Mouse (Mus musculus) retina, adult 2 months (tissue): Measurements from ENCODE around the gene Shisa6.

Experiments
- DNase-seq: peaks from one replicate; pipeline ENCODE4 v3.0.0-alpha.2; 2012; ENCODE audit warnings: low read depth, low spot score

Gene Shisa6

DNA sequence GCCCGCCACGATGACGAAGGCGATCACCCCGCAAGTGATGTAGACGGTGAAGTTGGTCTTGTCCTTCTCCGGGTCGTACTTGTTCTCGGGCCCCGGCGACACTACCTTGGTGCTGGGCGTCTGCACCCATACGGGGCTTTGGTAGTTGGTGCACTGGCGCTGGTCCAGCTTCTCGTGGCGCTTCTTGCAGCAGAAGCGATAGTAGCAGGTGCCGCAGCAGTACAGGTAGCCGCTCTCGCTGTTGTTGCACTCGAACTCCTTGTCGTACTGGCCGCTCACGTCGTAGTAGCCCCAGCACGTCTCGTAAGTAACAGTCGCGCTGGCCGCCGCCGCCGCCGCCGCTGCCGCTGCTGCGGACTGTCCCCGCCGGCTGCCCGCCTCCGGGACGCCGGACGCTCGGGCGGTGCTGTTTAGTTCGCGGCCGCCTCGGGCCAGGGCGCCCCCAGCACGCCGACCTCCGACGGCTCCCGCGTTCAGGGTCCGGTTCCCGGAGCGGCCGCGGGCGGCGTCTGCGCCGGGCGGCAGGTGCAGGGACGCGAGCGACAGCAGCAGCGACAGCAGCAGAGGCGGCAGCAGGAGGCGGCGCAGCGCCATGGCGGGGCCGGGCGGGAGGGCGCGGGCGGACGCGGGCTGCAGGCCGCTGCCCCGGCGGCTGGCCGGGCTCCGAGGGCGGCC lies at the start of gene Shisa6:
Shisa6 (minus strand) TSS at position 594 of the 675 bp plus-strand sequence.
- no peak for DNase-seq

GRCm38 (mm10) chr11:66573888-66574287 lies 48.1 kb upstream of the Shisa6 start:
- DNase-seq: no peak

DNA sequence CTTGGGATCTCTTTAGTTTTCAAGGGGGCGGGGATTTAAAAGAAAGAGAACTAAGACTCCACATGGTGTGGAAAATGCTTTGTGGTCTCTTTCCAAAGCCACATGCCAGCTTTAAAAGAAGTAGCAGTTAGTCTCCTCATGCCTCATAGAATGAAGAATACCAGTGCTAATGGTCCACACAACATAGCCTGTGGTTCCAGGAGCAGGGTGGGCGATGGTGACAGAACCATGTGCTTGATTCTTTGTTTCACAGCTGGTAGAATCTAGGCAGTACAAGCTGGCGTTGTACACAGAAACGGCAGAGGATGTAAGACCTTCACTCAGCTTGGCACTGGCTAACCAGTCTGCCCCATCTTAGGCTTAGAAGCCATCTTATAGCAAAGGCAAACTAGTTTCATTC lies 43.3 kb upstream of the Shisa6 start:
- DNase-seq: no peak

DNA sequence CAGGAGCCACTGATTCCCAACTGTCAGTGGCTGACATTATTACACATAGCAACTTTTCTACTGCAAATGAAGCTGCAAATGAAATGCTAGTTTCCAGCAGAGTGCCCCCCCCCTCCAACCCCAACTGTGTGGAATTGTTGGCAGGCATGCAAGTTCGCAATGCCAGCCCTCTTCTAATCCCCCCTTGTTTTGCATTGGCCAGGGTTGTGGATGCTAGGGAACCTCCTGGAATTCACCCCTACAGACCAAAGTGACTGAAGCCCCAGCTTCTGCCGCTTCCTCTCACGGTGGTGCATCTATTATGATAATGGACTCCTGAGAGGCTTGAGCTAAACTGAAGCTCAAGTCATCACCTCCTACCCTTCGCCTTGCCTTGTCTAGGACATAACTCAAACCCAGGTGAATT lies 42.6 kb upstream of the Shisa6 start:
- DNase-seq: no peak

- no peak for DNase-seq
These were observed 41.6 kb upstream of the Shisa6 start for GRCm38 (mm10) chr11:66567382-66567781.

DNA sequence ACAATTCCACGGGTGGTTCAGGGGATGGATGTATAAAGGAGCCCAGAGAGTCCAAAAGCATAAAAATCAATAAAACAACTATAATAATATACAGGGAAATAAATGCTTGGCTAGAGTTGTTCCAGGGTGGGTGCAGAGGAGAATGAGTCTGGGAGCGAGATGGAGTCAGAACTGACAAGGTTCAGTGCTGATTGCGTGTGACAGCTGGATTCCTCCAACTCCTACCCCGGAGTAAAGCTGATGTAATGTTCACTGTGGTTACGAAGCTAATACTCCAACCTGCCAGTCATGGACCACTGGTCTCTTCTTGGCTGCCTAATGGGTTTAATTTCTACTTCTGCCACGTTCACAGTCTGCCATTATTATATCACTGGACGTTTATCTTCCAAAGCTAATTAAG lies 36.5 kb upstream of the Shisa6 start:
- DNase-seq: no peak

DNA sequence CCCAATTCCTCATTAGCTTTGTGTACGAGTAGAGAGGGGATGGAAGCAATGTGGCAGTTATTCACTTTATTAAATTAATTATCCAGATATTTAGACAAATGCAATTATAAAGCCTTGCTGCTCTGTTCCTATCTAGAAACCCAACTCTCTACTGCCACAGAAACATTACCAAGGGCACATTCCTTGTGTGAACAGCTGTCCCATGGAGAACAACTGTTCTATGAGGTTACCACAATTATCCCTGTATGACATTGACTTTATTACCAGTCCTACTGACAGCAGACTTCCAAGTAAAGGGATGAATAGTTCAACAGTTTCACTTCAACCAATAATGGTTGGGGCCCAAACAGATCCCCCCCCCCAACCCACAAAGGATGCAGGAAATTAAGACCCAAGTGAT lies 12.1 kb upstream of the Shisa6 start:
- DNase-seq: no peak

- DNase-seq: no peak
These were observed 10.1 kb upstream of the Shisa6 start for GRCm38 (mm10) chr11:66535866-66536265.

GRCm38 (mm10) chr11:66535156-66535555 lies 9.4 kb upstream of the Shisa6 start:
- DNase-seq: no peak

DNA sequence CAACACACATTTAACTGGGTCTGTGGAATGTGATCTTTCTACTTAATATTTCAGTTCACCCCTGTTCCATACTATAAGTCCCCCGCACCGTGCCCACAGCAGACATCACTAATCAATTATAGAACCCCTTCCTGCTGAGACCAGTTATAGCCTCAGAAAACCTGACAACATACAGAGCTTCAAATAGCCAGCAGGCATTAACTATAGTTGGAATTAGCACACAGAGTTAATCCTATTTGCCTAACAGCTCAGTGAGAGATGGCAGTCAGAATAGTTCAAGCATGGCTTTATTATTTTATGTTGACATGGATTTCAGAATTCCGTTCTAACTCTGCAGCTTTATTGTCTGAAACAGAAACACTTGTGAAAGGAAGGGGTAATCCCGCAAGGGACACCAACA lies 8.5 kb upstream of the Shisa6 start:
- DNase-seq: no peak

DNA sequence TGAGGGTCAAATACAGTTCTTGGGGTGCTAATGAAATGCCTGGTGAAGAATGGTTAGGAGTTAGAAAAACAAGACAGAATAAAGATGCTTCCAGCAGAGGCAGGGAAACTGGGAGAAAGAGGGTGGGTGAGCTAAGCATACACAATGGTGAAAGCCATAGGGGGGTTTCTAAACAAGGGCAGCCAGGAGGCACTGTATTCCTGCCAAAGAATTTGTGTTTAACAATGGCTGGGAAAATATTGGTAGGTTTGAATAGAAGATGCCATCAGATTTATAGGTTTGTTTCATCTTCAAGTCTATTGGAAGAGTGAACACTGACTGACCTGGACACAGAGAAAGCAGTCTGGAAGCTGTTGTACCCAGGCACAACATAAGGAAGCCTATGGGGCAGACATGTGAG lies 2.4 kb upstream of the Shisa6 start:
- DNase-seq: no peak

DNA sequence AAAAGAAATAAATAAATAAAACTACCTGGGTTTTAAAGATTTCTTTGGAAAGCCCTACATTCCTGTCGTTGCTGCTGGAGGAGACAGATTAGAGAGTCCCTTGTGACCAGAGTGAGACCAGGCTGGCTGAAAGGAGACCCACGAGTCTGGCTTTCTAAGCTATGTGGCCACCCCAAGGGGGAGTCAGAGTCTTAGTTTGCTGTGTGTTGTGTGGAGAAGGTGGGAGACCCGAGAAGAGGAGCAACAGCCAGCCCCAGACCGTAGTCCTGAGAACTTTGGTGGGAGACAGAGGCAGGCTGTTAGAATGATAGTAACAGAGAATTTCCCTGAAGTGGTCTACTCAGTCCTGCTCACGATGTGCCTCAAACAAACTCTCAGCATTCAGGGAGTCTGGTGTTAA lies 1.6 kb upstream of the Shisa6 start:
- no peak for DNase-seq

DNA sequence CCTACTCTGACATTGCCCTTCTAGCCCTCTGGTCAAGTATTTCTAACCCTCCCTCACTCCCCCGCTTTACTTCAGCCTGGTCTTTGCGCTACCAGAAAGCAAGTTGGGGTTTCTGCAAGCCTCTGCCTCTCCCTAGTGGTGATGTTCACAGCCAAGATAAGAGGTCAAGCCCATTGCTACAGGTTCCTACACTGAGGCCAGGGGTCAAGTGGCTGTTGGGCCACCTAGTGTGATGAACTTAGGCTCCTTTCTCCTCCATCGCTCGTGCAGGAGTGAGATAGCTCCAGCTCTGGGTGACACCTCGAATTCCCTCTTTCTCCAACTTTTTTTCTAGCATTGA lies 1.2 kb upstream of the Shisa6 start:
- no peak for DNase-seq

GRCm38 (mm10) chr11:66526046-66526980 lies 549 bp upstream of the Shisa6 start:
- no peak for DNase-seq

GRCm38 (mm10) chr11:66524251-66524650 lies 1.5 kb downstream of the Shisa6 start:
- DNase-seq: no peak

GRCm38 (mm10) chr11:66522376-66522775 lies 3.4 kb downstream of the Shisa6 start:
- no peak for DNase-seq

DNA sequence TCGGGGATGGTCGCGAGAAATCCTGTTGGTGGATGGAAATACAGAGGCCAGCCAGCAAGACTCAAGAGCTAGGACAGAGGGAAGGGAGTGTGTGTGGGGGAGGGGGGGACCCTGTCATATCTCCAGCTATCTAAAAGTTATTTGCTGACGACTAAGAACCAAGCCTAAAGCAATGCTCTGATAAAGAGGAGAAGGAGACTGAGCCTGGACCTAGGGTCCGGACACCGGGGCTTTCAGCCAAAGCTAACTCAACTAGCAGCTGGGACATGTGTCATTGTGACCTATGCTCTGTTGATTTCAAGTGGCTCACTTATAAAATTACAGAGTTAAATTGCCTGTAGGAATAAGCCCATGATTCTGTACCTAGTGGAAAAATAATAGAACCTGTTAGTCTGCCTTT lies 6.4 kb downstream of the Shisa6 start:
- no peak for DNase-seq

GRCm38 (mm10) chr11:66514346-66514745 lies 11.4 kb downstream of the Shisa6 start:
- DNase-seq: no peak

- DNase-seq: no peak
These were observed 24.8 kb downstream of the Shisa6 start for GRCm38 (mm10) chr11:66500951-66501350.

GRCm38 (mm10) chr11:66498857-66499445 lies 26.8 kb downstream of the Shisa6 start:
- DNase-seq: no peak

- no peak for DNase-seq
These were observed 29.5 kb downstream of the Shisa6 start for GRCm38 (mm10) chr11:66496235-66496634.

- no peak for DNase-seq
These were observed 31.4 kb downstream of the Shisa6 start for GRCm38 (mm10) chr11:66494391-66494790.

- no peak for DNase-seq
These were observed 38.0 kb downstream of the Shisa6 start for GRCm38 (mm10) chr11:66487765-66488164.
